Mouse (Mus musculus) heart, adult 11 months (tissue): Measurements from ENCODE around the gene Unc5a.

Experiments
- DNase-seq: peaks from one replicate; pipeline ENCODE4 v3.0.0; 2022

The Unc5a gene

GRCm38 (mm10) chr13:55005691-55006414, 56.6 kb downstream of the Unc5a start:
- no peak for DNase-seq

GRCm38 (mm10) chr13:55006415-55006742, 57.2 kb downstream of the Unc5a start:
- no peak for DNase-seq

- no peak for DNase-seq
Measured at GRCm38 (mm10) chr13:55008589-55008988, 59.4 kb downstream of the Unc5a start.

GRCm38 (mm10) chr13:55011103-55011502, 61.9 kb downstream of the Unc5a start:
- DNase-seq: no peak

GRCm38 (mm10) chr13:55011981-55012478, 62.8 kb downstream of the Unc5a start:
- DNase-seq: no peak

GRCm38 (mm10) chr13:55013702-55014344, 64.6 kb downstream of the Unc5a start:
- peak; percentile 86 for DNase-seq

GRCm38 (mm10) chr13:55014451-55014850, 65.2 kb downstream of the Unc5a start:
- DNase-seq: peak; percentile 56

- DNase-seq: peak; percentile 65
Measured at GRCm38 (mm10) chr13:55017154-55017897, 68.1 kb downstream of the Unc5a start.

GRCm38 (mm10) chr13:55017898-55018599, 68.8 kb downstream of the Unc5a start:
- peak; percentile 65 for DNase-seq

- peak; percentile 42 for DNase-seq
Measured at GRCm38 (mm10) chr13:55018700-55019099, 69.5 kb downstream of the Unc5a start.

- peak; percentile 74 for DNase-seq
Measured at GRCm38 (mm10) chr13:55019181-55019580, 70.0 kb downstream of the Unc5a start.

GRCm38 (mm10) chr13:55020051-55020450, 70.8 kb downstream of the Unc5a start:
- peak; percentile 91 for DNase-seq

GRCm38 (mm10) chr13:55021194-55021779, 72.1 kb downstream of the Unc5a start, which contains the start of gene Hk3:
TSS of gene Hk3 (minus strand) at chr13:55021385.
- peak; percentile 95 for DNase-seq

GRCm38 (mm10) chr13:55022256-55022655, 73.0 kb downstream of the Unc5a start:
- peak; percentile 65 for DNase-seq

GRCm38 (mm10) chr13:55022715-55023114, 73.5 kb downstream of the Unc5a start:
- DNase-seq: peak; percentile 94

GRCm38 (mm10) chr13:55024215-55024614, 75.0 kb downstream of the Unc5a start:
- peak; percentile 61 for DNase-seq

- DNase-seq: peak; percentile 48
Measured at GRCm38 (mm10) chr13:55040016-55040415, 90.8 kb downstream of the Unc5a start.

- peak; percentile 37 for DNase-seq
Measured at GRCm38 (mm10) chr13:55047706-55048105, 98.5 kb downstream of the Unc5a start.
